In the genomic region with DNA sequence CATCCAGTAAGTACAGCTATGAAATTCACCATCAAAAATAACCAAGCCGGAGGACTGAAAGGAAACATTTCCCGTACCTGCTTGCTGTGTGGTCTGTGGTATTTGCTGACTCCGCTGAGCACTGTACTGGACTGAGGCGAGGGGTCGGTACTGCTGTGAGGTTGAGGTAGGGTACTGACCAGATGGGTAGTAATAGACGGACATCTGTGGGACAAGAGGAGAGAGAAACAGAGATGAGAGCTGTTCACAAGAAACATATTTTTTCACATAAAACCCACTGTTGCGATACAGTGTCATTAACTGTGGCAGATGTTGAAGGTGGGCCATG, we compare ENCODE assay signal across 9 mouse cellular contexts.
A peak's percentile ranks its signal among the peaks of the same experiment; 100 is the strongest.
DNase-seq lines count a peak whose midpoint lies in the region; ATAC-seq and TF ChIP-seq lines count a peak whose summit lies in the region.
"Had no signal": no experiment of that assay in that cellular context is flagged by ENCODE, and none has a peak within 500 bp of the region (broad histone marks: within the 10 kb centered on the region; RNA-seq: fewer than 3 reads in every experiment).

No protein-coding gene starts in this region.

- DNase-seq in heart, adult 11 months = no peak
- no peak for DNase-seq in retina, postnatal 1 day
- DNase-seq in cerebellum, adult 18-20 months = no peak
- DNase-seq in layer of hippocampus, postnatal 25 days (ENCODE audit: extremely low spot score in 1 of 2, low spot score in 1 of 2) = no peak

- H3K4me3 ChIP-seq in heart, embryonic 15.5 days = peak overlapping the region; percentile 36
- no peak overlapping the region for H3K4me3 ChIP-seq in cortical plate, adult 2 months (ENCODE audit: insufficient read depth, low read length)
- H3K4me3 ChIP-seq in forebrain, embryonic 15.5 days = peak overlapping the region; percentile 18; the same call in 1 of the 2 replicates
- H3K4me3 ChIP-seq in limb, embryonic 15.5 days = no peak overlapping the region

- no peak for TF ChIP-seq CTCF in cortical plate, adult 2 months (IDR thresholded peaks at IDR 0.05; ENCODE audit: extremely low read depth, insufficient read depth, low read length)

- peak overlapping the region; percentile 67 for H3K4me2 ChIP-seq in heart, embryonic 15.5 days
- H3K4me2 ChIP-seq in forebrain, embryonic 15.5 days (replicated peaks) = peak overlapping the region; percentile 50
- peak overlapping the region; percentile 51 for H3K4me2 ChIP-seq in limb, embryonic 15.5 days

- H3K9me3 ChIP-seq in heart, embryonic 15.5 days (replicated peaks) = no peaks in the 10 kb centered on the region
- H3K9me3 ChIP-seq in forebrain, embryonic 15.5 days = no peaks in the 10 kb centered on the region
- no peaks in the 10 kb centered on the region for H3K9me3 ChIP-seq in limb, embryonic 15.5 days

- no peak overlapping the region for H3K9ac ChIP-seq in heart, embryonic 15.5 days
- H3K9ac ChIP-seq in forebrain, embryonic 15.5 days (replicated peaks) = peak overlapping the region; percentile 33; the same call in 1 of the 2 replicates
- no peak overlapping the region for H3K9ac ChIP-seq in limb, embryonic 15.5 days

- WGBS in heart, embryonic 15.5 days = 19% methylated on average over 7 of the region's 7 CpGs
- 19% methylated on average over 7 of the region's 7 CpGs for WGBS in forebrain, embryonic 15.5 days
- 14% methylated on average over 7 of the region's 7 CpGs for WGBS in limb, embryonic 15.5 days

- ATAC-seq in heart, embryonic 15.5 days (replicated peaks; ENCODE audit: insufficient number of reproducible peaks, insufficient read depth, low FRiP score, low read depth) = no peak
- 0 out of 2 replicates have a peak, but pooled peaks have one; percentile 32 for ATAC-seq in forebrain, embryonic 15.5 days (replicated peaks)
- no peak for ATAC-seq in limb, embryonic 15.5 days (ENCODE audit: insufficient number of reproducible peaks, low FRiP score, low TSS enrichment, low read depth)
- ATAC-seq: inflammation-experienced regulatory T-cells, adult 6 months had no signal

- no peak overlapping the region for H3K27ac ChIP-seq in heart, embryonic 15.5 days
- peak overlapping the region; percentile 94 for H3K27ac ChIP-seq in cortical plate, adult 2 months (ENCODE audit: insufficient read depth, low read length)
- H3K27ac ChIP-seq in forebrain, embryonic 15.5 days (replicated peaks) = peak overlapping the region; percentile 23
- no peak overlapping the region for H3K27ac ChIP-seq in limb, embryonic 15.5 days

- peaks cover 11% of the 10 kb centered on the region; the same call in 1 of the 2 replicates for H3K4me1 ChIP-seq in heart, embryonic 15.5 days (replicated peaks)
- H3K4me1 ChIP-seq in cortical plate, adult 2 months (ENCODE audit: control insufficient read depth, insufficient read depth, low read length) = peaks cover 13% of the 10 kb centered on the region
- H3K4me1 ChIP-seq in forebrain, embryonic 15.5 days = peaks cover 31% of the 10 kb centered on the region
- peaks cover 15% of the 10 kb centered on the region for H3K4me1 ChIP-seq in limb, embryonic 15.5 days

- H3K27me3 ChIP-seq in heart, embryonic 15.5 days = no peaks in the 10 kb centered on the region
- no peaks in the 10 kb centered on the region for H3K27me3 ChIP-seq in forebrain, embryonic 15.5 days
- no peaks in the 10 kb centered on the region for H3K27me3 ChIP-seq in limb, embryonic 15.5 days

- H3K36me3 ChIP-seq in heart, embryonic 15.5 days = no peaks in the 10 kb centered on the region
- H3K36me3 ChIP-seq in forebrain, embryonic 15.5 days = peaks cover 15% of the 10 kb centered on the region; the same call in 1 of the 2 replicates
- H3K36me3 ChIP-seq in limb, embryonic 15.5 days = no peaks in the 10 kb centered on the region

- no peak for TF ChIP-seq POLR2A in cortical plate, adult 2 months (IDR thresholded peaks at IDR 0.05; ENCODE audit: extremely low read depth, insufficient read depth, low read length)

Comparison
In these comparisons a context has a peak if more than half of its experiments do, and no peak if none do; other contexts are left out.
1. H3K27ac ChIP-seq: peak in cortical plate, adult 2 months (single experiment) and forebrain, embryonic 15.5 days (single experiment); none in heart, embryonic 15.5 days (single experiment) and limb, embryonic 15.5 days (single experiment).
2. H3K4me3 ChIP-seq: peak in heart, embryonic 15.5 days (single experiment) and forebrain, embryonic 15.5 days (single experiment); none in cortical plate, adult 2 months (single experiment) and limb, embryonic 15.5 days (single experiment).
3. Peak in every context shown above with its lines, with median percentiles within 50 percentile points of each other: H3K4me2 ChIP-seq.